Mouse (Mus musculus) gastrocnemius, adult 18-20 months (tissue): ENCODE measurements at regions not wholly inside any gene's neighbourhood (a gene's known extent, or its start where the extent isn't known, plus 50 kb on each side); places are given as distances from the start of the nearest gene placed in this dataset.
"Not testable (repeated sequence)": the region's sequence is repeated elsewhere in the genome, so short reads cannot be mapped to it uniquely, and the experiment has no call there.

Experiments
- DNase-seq: peaks from one replicate; pipeline ENCODE4 v3.0.0; 2021; ENCODE audit warnings: low spot score

GRCm38 (mm10) chr8:102223097-102223496 lies 562.3 kb downstream of the Cdh11 start:
- DNase-seq: no peak

GRCm38 (mm10) chr8:102205633-102206032 lies 579.8 kb downstream of the Cdh11 start:
- no peak for DNase-seq

- DNase-seq: no peak
Observed at GRCm38 (mm10) chr8:102159541-102160197, 625.8 kb downstream of the Cdh11 start.

- DNase-seq: no peak
Observed at GRCm38 (mm10) chr8:102118657-102119056, 666.8 kb downstream of the Cdh11 start.

- no peak for DNase-seq
Observed at GRCm38 (mm10) chr8:102116846-102117403, 668.5 kb downstream of the Cdh11 start.

GRCm38 (mm10) chr8:102103773-102104172 lies 681.7 kb downstream of the Cdh11 start:
- no peak for DNase-seq

- DNase-seq: no peak
Observed at GRCm38 (mm10) chr8:102096726-102097125, 688.7 kb downstream of the Cdh11 start.

- no peak for DNase-seq
Observed at GRCm38 (mm10) chr8:102085927-102086326, 699.5 kb downstream of the Cdh11 start.

- no peak for DNase-seq
Observed at GRCm38 (mm10) chr8:102075611-102076010, 709.8 kb downstream of the Cdh11 start.

GRCm38 (mm10) chr8:102064137-102064536 lies 721.3 kb downstream of the Cdh11 start:
- DNase-seq: no peak

GRCm38 (mm10) chr8:102053429-102053828 lies 732.0 kb downstream of the Cdh11 start:
- no peak for DNase-seq

GRCm38 (mm10) chr8:102026956-102027927 lies 758.2 kb downstream of the Cdh11 start:
- no peak for DNase-seq

- DNase-seq: no peak
Observed at GRCm38 (mm10) chr8:102024472-102024871, 761.0 kb downstream of the Cdh11 start.

- DNase-seq: no peak
Observed at GRCm38 (mm10) chr8:102017776-102018175, 767.7 kb downstream of the Cdh11 start.

GRCm38 (mm10) chr8:102000326-102001016 lies 785.0 kb downstream of the Cdh11 start:
- no peak for DNase-seq

GRCm38 (mm10) chr8:101996761-101997160 lies 788.7 kb downstream of the Cdh11 start:
- DNase-seq: not testable (repeated sequence)

- no peak for DNase-seq
Observed at GRCm38 (mm10) chr8:101956832-101957231, 828.6 kb downstream of the Cdh11 start.

GRCm38 (mm10) chr8:101950599-101950998 lies 834.8 kb downstream of the Cdh11 start:
- DNase-seq: peak; percentile 9

- no peak for DNase-seq
Observed at GRCm38 (mm10) chr8:101937859-101938258, 847.6 kb downstream of the Cdh11 start.

GRCm38 (mm10) chr8:101913665-101914064 lies 871.8 kb downstream of the Cdh11 start:
- no peak for DNase-seq
